Mouse (Mus musculus): ENCODE results near the gene Twnk.

- TF ChIP-seq CTCF (IDR thresholded peaks at IDR 0.05; ENCODE audit: control insufficient read depth, insufficient read depth, low read length) (no peak), POLR2A (IDR thresholded peaks at IDR 0.05; ENCODE audit: borderline replicate concordance, control insufficient read depth, low read depth, low read length) (no peak)
Measured at GRCm38 (mm10) chr19:45007021-45007420, 1.6 kb downstream of the Twnk start.

Measured in bone marrow, adult 2 months (tissue).